Mouse (Mus musculus) ES-E14 (cell line): Measurements from ENCODE around the gene Pgap2.

Source experiments
- CHD2 ChIP-seq: IDR thresholded peaks from 2 replicates; pipeline ENCODE4 v1.6.1; 2014; ENCODE audit warnings: mild to moderate bottlenecking, low read depth, low read length, inconsistent platforms
- ZC3H11A ChIP-seq: IDR thresholded peaks from 2 replicates; pipeline ENCODE4 v1.6.1; 2012; ENCODE audit warnings: low read depth, mild to moderate bottlenecking, inconsistent platforms, low read length, borderline replicate concordance

- TF ChIP-seq ZC3H11A = no peak
- peak; percentile 78 for TF ChIP-seq CHD2
These were observed at the start of gene Pgap2, which contains the start of gene Nup98 for GRCm38 (mm10) chr7:102209756-102210721.
